Mouse (Mus musculus): ENCODE results near the gene Ctdsp1. TPM values are rescaled to one million over a fixed set of nuclear protein-coding genes. Genes with fewer than 3 reads are reported as not detected.

Gene Ctdsp1
- polyA plus RNA-seq, 1 experiment from 2014 or later = 60.0 TPM

- Histone ChIP-seq H3K4me1 (ENCODE audit: control insufficient read depth, insufficient read depth, low read length) (no peaks in the 10 kb centered on the region), H3K9me3 (replicated peaks; ENCODE audit: control insufficient read depth, low read length) (no peaks in the 10 kb centered on the region), H3K9ac (replicated peaks; ENCODE audit: low read length) (no peak overlapping the region), H3K4me2 (ENCODE audit: low read depth, low read length) (no peak overlapping the region), H3K36me3 (replicated peaks; ENCODE audit: control insufficient read depth, insufficient read depth, low read depth, low read length) (no peaks in the 10 kb centered on the region), H3K4me3 (ENCODE audit: low read depth, low read length) (no peak overlapping the region), H3K27ac (replicated peaks; ENCODE audit: low read depth, low read length) (no peak overlapping the region), H3K27me3 (ENCODE audit: control insufficient read depth, insufficient read depth, low read length) (no peaks in the 10 kb centered on the region)
- DNase-seq (ENCODE audit: low spot score) (no peak), ATAC-seq (replicated peaks; ENCODE audit: insufficient number of reproducible peaks, low FRiP score, low TSS enrichment, low read depth) (no peak)
- 69% methylated on average over 9 of the region's 9 CpGs for WGBS
Measured at GRCm38 (mm10) chr1:74419440-74419794, 28.1 kb downstream of the Ctdsp1 start.

DNA sequence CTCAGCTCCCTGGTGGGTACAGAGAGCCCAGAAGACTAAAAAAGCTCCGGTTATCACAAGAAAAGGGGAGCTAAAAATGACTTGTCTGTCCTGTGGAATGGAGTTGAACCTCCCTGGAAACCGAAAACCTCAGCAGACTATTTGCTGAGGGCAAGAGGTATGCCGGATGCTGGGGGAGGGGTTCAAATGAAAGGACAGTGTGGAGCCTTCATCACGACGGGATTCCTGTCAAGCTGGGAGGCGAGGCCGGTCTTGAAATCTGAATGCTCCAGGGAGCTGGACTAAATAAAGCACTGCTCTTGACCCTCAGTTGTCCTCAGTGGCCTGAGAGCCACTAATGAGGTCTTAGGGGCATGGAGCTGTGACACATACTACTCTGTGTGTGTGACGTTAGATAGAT is 31.8 kb downstream of the Ctdsp1 start:
- Histone ChIP-seq H3K9ac (replicated peaks; ENCODE audit: low read length) (no peak overlapping the region), H3K9me3 (replicated peaks; ENCODE audit: control insufficient read depth, low read length) (no peaks in the 10 kb centered on the region), H3K27ac (replicated peaks; ENCODE audit: low read depth, low read length) (no peak overlapping the region), H3K36me3 (replicated peaks; ENCODE audit: control insufficient read depth, insufficient read depth, low read depth, low read length) (no peaks in the 10 kb centered on the region), H3K4me3 (ENCODE audit: low read depth, low read length) (no peak overlapping the region), H3K4me1 (ENCODE audit: control insufficient read depth, insufficient read depth, low read length) (no peaks in the 10 kb centered on the region), H3K4me2 (ENCODE audit: low read depth, low read length) (no peak overlapping the region), H3K27me3 (ENCODE audit: control insufficient read depth, insufficient read depth, low read length) (no peaks in the 10 kb centered on the region)
- DNase-seq (ENCODE audit: low spot score) (no peak), ATAC-seq (replicated peaks; ENCODE audit: insufficient number of reproducible peaks, low FRiP score, low TSS enrichment, low read depth) (no peak)
- 21% methylated on average over 8 of the region's 8 CpGs for WGBS

DNA sequence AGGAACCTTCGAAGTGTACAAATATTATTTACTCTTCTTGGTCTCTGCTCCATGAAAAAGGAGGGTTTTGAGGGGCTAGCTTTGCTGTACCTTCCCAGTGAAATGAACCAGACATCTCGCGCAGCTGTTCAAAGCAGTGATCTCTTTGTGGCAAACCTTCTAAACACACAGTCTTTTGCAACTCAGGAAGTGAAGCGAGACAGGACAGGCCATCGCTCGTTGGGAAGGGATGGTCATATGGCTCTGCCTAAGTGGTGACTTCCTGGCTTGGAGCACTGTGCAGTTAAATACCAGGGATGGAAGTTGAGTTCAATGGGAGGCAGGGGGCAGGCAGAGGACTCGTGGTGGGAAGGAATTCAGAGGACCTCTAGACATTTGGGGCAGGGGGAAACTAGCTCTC is 34.5 kb downstream of the Ctdsp1 start:
- no peak for ATAC-seq (replicated peaks; ENCODE audit: insufficient number of reproducible peaks, low FRiP score, low TSS enrichment, low read depth)
- WGBS = 61% methylated on average over 7 of the region's 7 CpGs
- H3K4me2 ChIP-seq (ENCODE audit: low read depth, low read length) = no peak overlapping the region

GRCm38 (mm10) chr1:74433220-74433619 is 41.9 kb downstream of the Ctdsp1 start:
- no peaks in the 10 kb centered on the region for H3K9me3 ChIP-seq (replicated peaks; ENCODE audit: control insufficient read depth, low read length)
- H3K9ac ChIP-seq (replicated peaks; ENCODE audit: low read length) = no peak overlapping the region
- DNase-seq (ENCODE audit: low spot score) (no peak), ATAC-seq (replicated peaks; ENCODE audit: insufficient number of reproducible peaks, low FRiP score, low TSS enrichment, low read depth) (no peak)
- no peak overlapping the region for H3K27ac ChIP-seq (replicated peaks; ENCODE audit: low read depth, low read length)
- no peak overlapping the region for H3K4me2 ChIP-seq (ENCODE audit: low read depth, low read length)
- H3K4me1 ChIP-seq (ENCODE audit: control insufficient read depth, insufficient read depth, low read length) = no peaks in the 10 kb centered on the region
- H3K27me3 ChIP-seq (ENCODE audit: control insufficient read depth, insufficient read depth, low read length) = no peaks in the 10 kb centered on the region
- H3K4me3 ChIP-seq (ENCODE audit: low read depth, low read length) = no peak overlapping the region
- WGBS = 93% methylated on average over 6 of the region's 6 CpGs
- H3K36me3 ChIP-seq (replicated peaks; ENCODE audit: control insufficient read depth, insufficient read depth, low read depth, low read length) = no peaks in the 10 kb centered on the region

More for the DNA sequence above, 34.5 kb downstream of the Ctdsp1 start:
- no peak overlapping the region for H3K4me3 ChIP-seq (ENCODE audit: low read depth, low read length)
- H3K4me1 ChIP-seq (ENCODE audit: control insufficient read depth, insufficient read depth, low read length) = no peaks in the 10 kb centered on the region
- DNase-seq (ENCODE audit: low spot score) = no peak
- H3K27ac ChIP-seq (replicated peaks; ENCODE audit: low read depth, low read length) = no peak overlapping the region
- no peaks in the 10 kb centered on the region for H3K9me3 ChIP-seq (replicated peaks; ENCODE audit: control insufficient read depth, low read length)
- no peaks in the 10 kb centered on the region for H3K36me3 ChIP-seq (replicated peaks; ENCODE audit: control insufficient read depth, insufficient read depth, low read depth, low read length)
- H3K27me3 ChIP-seq (ENCODE audit: control insufficient read depth, insufficient read depth, low read length) = no peaks in the 10 kb centered on the region
- H3K9ac ChIP-seq (replicated peaks; ENCODE audit: low read length) = no peak overlapping the region

GRCm38 (mm10) chr1:74434596-74434995 is 43.3 kb downstream of the Ctdsp1 start:
- Histone ChIP-seq H3K4me2 (ENCODE audit: low read depth, low read length) (no peak overlapping the region), H3K9ac (replicated peaks; ENCODE audit: low read length) (no peak overlapping the region), H3K9me3 (replicated peaks; ENCODE audit: control insufficient read depth, low read length) (no peaks in the 10 kb centered on the region), H3K4me1 (ENCODE audit: control insufficient read depth, insufficient read depth, low read length) (no peaks in the 10 kb centered on the region), H3K4me3 (ENCODE audit: low read depth, low read length) (no peak overlapping the region), H3K27ac (replicated peaks; ENCODE audit: low read depth, low read length) (no peak overlapping the region), H3K27me3 (ENCODE audit: control insufficient read depth, insufficient read depth, low read length) (no peaks in the 10 kb centered on the region), H3K36me3 (replicated peaks; ENCODE audit: control insufficient read depth, insufficient read depth, low read depth, low read length) (0 out of 2 replicates have a peak, but pooled peaks cover 2% of the 10 kb centered on the region)
- no peak for DNase-seq (ENCODE audit: low spot score)
- ATAC-seq (replicated peaks; ENCODE audit: insufficient number of reproducible peaks, low FRiP score, low TSS enrichment, low read depth) = no peak
- WGBS = 62% methylated on average over 5 of the region's 5 CpGs

GRCm38 (mm10) chr1:74435563-74435962 is 44.3 kb downstream of the Ctdsp1 start:
- no peaks in the 10 kb centered on the region for H3K27me3 ChIP-seq (ENCODE audit: control insufficient read depth, insufficient read depth, low read length)
- DNase-seq (ENCODE audit: low spot score) = no peak
- H3K27ac ChIP-seq (replicated peaks; ENCODE audit: low read depth, low read length) = no peak overlapping the region
- H3K9me3 ChIP-seq (replicated peaks; ENCODE audit: control insufficient read depth, low read length) = no peaks in the 10 kb centered on the region
- no peak overlapping the region for H3K9ac ChIP-seq (replicated peaks; ENCODE audit: low read length)
- no peak for ATAC-seq (replicated peaks; ENCODE audit: insufficient number of reproducible peaks, low FRiP score, low TSS enrichment, low read depth)
- 0 out of 2 replicates have a peak, but pooled peaks cover 2% of the 10 kb centered on the region for H3K36me3 ChIP-seq (replicated peaks; ENCODE audit: control insufficient read depth, insufficient read depth, low read depth, low read length)
- H3K4me2 ChIP-seq (ENCODE audit: low read depth, low read length) = no peak overlapping the region
- no peaks in the 10 kb centered on the region for H3K4me1 ChIP-seq (ENCODE audit: control insufficient read depth, insufficient read depth, low read length)
- WGBS = 89% methylated on average over 6 of the region's 6 CpGs
- H3K4me3 ChIP-seq (ENCODE audit: low read depth, low read length) = no peak overlapping the region

DNA sequence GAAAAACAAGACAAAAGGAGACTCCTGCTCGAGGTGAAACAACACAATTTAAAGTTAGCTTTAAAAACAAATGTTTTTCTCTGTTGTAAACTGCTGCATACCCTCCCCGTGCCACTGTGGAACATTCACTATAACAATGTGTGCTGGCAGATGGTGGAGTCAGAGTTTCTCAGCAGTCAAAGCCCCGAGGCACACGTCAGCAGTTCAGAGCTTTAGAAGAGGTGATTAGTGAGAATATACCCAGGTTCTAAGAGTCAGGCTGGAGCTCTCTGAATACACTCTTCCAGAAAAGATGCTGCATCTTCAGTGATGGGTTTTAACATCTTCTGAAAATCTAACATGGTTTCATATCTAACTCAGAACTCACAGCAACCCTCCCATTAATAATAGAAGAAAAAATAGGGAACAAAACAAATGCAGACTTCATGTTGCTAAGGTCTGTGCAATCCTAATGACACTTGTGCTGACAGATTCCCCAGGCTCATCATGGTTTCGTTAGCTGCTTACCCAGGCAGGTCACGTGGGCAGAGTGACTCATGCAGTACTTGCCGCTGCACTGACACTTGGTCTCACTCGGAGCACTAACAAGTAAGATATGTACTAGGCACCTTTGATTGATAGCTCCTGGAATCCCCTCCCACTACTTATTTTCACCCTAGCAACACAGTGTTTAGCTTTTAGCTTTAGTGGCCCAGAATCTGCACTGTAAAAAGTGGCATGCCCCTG is 46.6 kb downstream of the Ctdsp1 start:
- no peak for DNase-seq (ENCODE audit: low spot score)
- Histone ChIP-seq H3K27me3 (ENCODE audit: control insufficient read depth, insufficient read depth, low read length) (no peaks in the 10 kb centered on the region), H3K9ac (replicated peaks; ENCODE audit: low read length) (no peak overlapping the region), H3K27ac (replicated peaks; ENCODE audit: low read depth, low read length) (no peak overlapping the region), H3K4me2 (ENCODE audit: low read depth, low read length) (no peak overlapping the region), H3K4me3 (ENCODE audit: low read depth, low read length) (no peak overlapping the region), H3K4me1 (ENCODE audit: control insufficient read depth, insufficient read depth, low read length) (no peaks in the 10 kb centered on the region), H3K9me3 (replicated peaks; ENCODE audit: control insufficient read depth, low read length) (no peaks in the 10 kb centered on the region), H3K36me3 (replicated peaks; ENCODE audit: control insufficient read depth, insufficient read depth, low read depth, low read length) (0 out of 2 replicates have a peak, but pooled peaks cover 2% of the 10 kb centered on the region)
- WGBS = 86% methylated on average over 8 of the region's 8 CpGs
- no peak for ATAC-seq (replicated peaks; ENCODE audit: insufficient number of reproducible peaks, low FRiP score, low TSS enrichment, low read depth)

GRCm38 (mm10) chr1:74439166-74439876 is 48.0 kb downstream of the Ctdsp1 start:
- Histone ChIP-seq H3K27ac (replicated peaks; ENCODE audit: low read depth, low read length) (no peak overlapping the region), H3K4me3 (ENCODE audit: low read depth, low read length) (no peak overlapping the region), H3K4me2 (ENCODE audit: low read depth, low read length) (no peak overlapping the region), H3K4me1 (ENCODE audit: control insufficient read depth, insufficient read depth, low read length) (no peaks in the 10 kb centered on the region), H3K9me3 (replicated peaks; ENCODE audit: control insufficient read depth, low read length) (no peaks in the 10 kb centered on the region), H3K27me3 (ENCODE audit: control insufficient read depth, insufficient read depth, low read length) (no peaks in the 10 kb centered on the region), H3K9ac (replicated peaks; ENCODE audit: low read length) (no peak overlapping the region), H3K36me3 (replicated peaks; ENCODE audit: control insufficient read depth, insufficient read depth, low read depth, low read length) (0 out of 2 replicates have a peak, but pooled peaks cover 2% of the 10 kb centered on the region)
- 93% methylated on average over 19 of the region's 19 CpGs for WGBS
- ATAC-seq (replicated peaks; ENCODE audit: insufficient number of reproducible peaks, low FRiP score, low TSS enrichment, low read depth) (no peak), DNase-seq (ENCODE audit: low spot score) (no peak)
